Mouse (Mus musculus) limb, embryonic 13.5 days (tissue): ENCODE measurements around the gene Pop7. TPM values are rescaled to one million over a fixed set of nuclear protein-coding genes. Genes with fewer than 3 reads are reported as not detected.

ENCODE experiments used
- ATAC-seq: fragments of 200-750 bp; cut with Nextera tagmentation; 2 replicates; pipeline ENCODE4 v1.8.0; 2017; ENCODE audit warnings: low read depth, moderate number of reproducible peaks, moderate TSS enrichment; ENCODE audit not compliant: low FRiP score
- H3K27ac ChIP-seq: fragments of 300-500 bp; sonication (generic); 2 replicates; pipeline ENCODE4 v1.5.1; 2015; ENCODE audit warnings: inconsistent platforms, mild to moderate bottlenecking, moderate library complexity
- H3K27me3 ChIP-seq: fragments of 300-500 bp; sonication (generic); 2 replicates; pipeline ENCODE4 v1.6.1; 2015; ENCODE audit warnings: mild to moderate bottlenecking, inconsistent platforms
- H3K36me3 ChIP-seq: fragments of 300-500 bp; sonication (generic); 2 replicates; pipeline ENCODE4 v1.6.1; 2015; ENCODE audit warnings: inconsistent platforms, mild to moderate bottlenecking, moderate library complexity
- H3K4me1 ChIP-seq: fragments of 300-500 bp; sonication (generic); 2 replicates; pipeline ENCODE4 v1.6.1; 2015; ENCODE audit warnings: inconsistent platforms
- H3K4me2 ChIP-seq: fragments of 300-500 bp; sonication (generic); replicated peaks from 2 replicates; pipeline ENCODE4 v1.6.1; 2015; ENCODE audit warnings: inconsistent platforms, mild to moderate bottlenecking, moderate library complexity
- H3K4me3 ChIP-seq: fragments of 300-500 bp; sonication (generic); 2 replicates; pipeline ENCODE4 v1.5.1; 2015; ENCODE audit warnings: moderate library complexity, mild to moderate bottlenecking, inconsistent platforms
- H3K9ac ChIP-seq: fragments of 300-500 bp; sonication (generic); 2 replicates; pipeline ENCODE4 v1.6.1; 2015; ENCODE audit warnings: mild to moderate bottlenecking, inconsistent platforms
- H3K9me3 ChIP-seq: fragments of 300-500 bp; sonication (generic); 2 replicates; pipeline ENCODE4 v1.6.1; 2016; ENCODE audit warnings: inconsistent platforms
- WGBS: fragments of 180-500 bp; shearing (Covaris S2); methylation state at CpG from one replicate; pipeline ENCODE4 v1.1.7; 2015; 5-methylcytosine and 5-hydroxymethylcytosine counted together
- microRNA-seq: library from miRNA; unstranded; fragments of <30 nt; microRNA quantifications from one replicate; pipeline ENCODE4, GENCODE M21; 2016
- polyA plus RNA-seq: library from polyadenylated mRNA; unstranded; fragments of >200 nt; fragmentation: Nextera tagmentation; extraction: Ambion mirVana; gene quantifications from 2 replicates; pipeline ENCODE4 v1.2.1, GENCODE M21; 2015

Pop7 gene
- polyA plus RNA-seq, 1 experiment from 2014 or later: 54.0 TPM

DNA sequence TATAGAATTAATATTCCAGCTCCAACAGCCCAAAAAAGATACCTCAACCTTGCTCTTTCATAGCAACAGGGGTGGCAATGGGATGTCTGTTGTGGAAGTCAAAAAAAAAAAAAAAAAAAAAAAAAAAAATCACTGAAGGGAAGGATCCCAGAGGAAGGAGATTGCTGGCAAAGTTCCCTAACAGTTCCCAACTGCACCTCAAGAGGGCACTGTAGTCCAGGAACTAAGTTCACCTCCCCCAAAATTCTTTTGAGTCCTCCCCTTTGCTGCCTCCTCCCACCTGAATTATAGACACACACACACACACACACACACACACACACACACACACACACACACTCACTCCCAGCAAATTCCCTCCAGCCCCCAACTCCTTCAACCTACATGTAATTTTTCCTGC, 21.2 kb downstream of the Pop7 start:
- H3K27ac ChIP-seq: no peak overlapping the region

DNA sequence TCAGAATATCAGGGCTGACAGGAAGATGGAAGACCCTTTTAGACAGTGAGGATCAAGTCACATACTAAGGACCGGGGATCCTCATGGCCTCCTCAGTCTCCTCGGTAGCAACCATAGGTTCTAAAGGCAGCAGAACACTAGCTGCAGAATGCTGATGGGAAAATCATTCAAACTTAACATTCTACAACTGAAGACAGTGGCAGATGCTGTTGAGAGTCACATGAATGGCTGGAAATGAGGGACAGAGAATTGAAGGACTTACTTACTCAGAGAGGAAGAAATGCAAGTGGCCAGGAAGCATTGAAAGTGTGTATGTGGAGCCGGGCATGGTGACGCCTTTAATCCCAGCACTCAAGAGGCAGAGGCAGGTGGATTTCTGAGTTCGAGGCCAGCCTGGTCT, 25.4 kb downstream of the Pop7 start, which contains the start of gene Zan:
Zan (minus strand) TSS at position 101 of the 400 bp plus-strand sequence.
- H3K27me3 ChIP-seq: no peaks in the 10 kb centered on the region
- no peak within 1 kb of the TSS for H3K4me2 ChIP-seq
- no peak within 1 kb of the TSS for H3K4me3 ChIP-seq
- H3K4me1 ChIP-seq: 0 out of 2 replicates have a peak, but pooled peaks cover 6% of the 10 kb centered on the region
- no peak within 1 kb of the TSS for H3K9ac ChIP-seq
- H3K9me3 ChIP-seq: no peaks in the 10 kb centered on the region
- H3K27ac ChIP-seq: no peak within 1 kb of the TSS
- ATAC-seq: no peak
- no peaks in the 10 kb centered on the region for H3K36me3 ChIP-seq
- WGBS: 82% methylated on average over 5 of the region's 5 CpGs

More for the DNA sequence above, 21.2 kb downstream of the Pop7 start:
- Histone ChIP-seq H3K36me3 (no peaks in the 10 kb centered on the region), H3K9ac (no peak overlapping the region), H3K4me3 (no peak overlapping the region), H3K9me3 (no peaks in the 10 kb centered on the region), H3K4me2 (no peak overlapping the region), H3K27me3 (peaks cover 20% of the 10 kb centered on the region), H3K4me1 (peaks cover 19% of the 10 kb centered on the region)
- no peak for ATAC-seq

DNA sequence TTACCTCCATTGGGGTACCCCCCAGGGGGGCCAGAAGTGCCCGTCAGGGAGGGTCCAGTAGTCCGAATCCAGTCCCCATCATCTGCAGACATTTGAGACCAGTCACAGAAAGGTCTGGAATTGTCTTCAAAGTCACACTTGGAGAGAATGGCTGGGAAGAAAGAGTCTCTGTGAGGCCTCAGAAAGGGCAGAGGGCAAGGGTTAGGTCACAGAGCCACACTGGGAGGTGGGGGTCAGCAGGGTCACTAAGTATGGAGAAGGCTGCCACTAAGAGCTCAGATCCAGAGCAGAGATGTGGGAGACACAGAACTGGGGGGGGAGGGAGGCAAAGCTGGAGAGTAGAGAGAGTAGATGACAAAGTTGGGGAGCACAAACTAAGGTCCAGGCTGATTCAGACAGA, 28.0 kb downstream of the Pop7 start:
- H3K4me3 ChIP-seq: no peak overlapping the region
- H3K9ac ChIP-seq: no peak overlapping the region
- H3K36me3 ChIP-seq: no peaks in the 10 kb centered on the region
- ATAC-seq: no peak
- no peaks in the 10 kb centered on the region for H3K9me3 ChIP-seq
- H3K4me1 ChIP-seq: no peaks in the 10 kb centered on the region
- H3K27me3 ChIP-seq: no peaks in the 10 kb centered on the region
- no peak overlapping the region for H3K4me2 ChIP-seq
- WGBS: 38% methylated on average over 2 of the region's 2 CpGs
- no peak overlapping the region for H3K27ac ChIP-seq

DNA sequence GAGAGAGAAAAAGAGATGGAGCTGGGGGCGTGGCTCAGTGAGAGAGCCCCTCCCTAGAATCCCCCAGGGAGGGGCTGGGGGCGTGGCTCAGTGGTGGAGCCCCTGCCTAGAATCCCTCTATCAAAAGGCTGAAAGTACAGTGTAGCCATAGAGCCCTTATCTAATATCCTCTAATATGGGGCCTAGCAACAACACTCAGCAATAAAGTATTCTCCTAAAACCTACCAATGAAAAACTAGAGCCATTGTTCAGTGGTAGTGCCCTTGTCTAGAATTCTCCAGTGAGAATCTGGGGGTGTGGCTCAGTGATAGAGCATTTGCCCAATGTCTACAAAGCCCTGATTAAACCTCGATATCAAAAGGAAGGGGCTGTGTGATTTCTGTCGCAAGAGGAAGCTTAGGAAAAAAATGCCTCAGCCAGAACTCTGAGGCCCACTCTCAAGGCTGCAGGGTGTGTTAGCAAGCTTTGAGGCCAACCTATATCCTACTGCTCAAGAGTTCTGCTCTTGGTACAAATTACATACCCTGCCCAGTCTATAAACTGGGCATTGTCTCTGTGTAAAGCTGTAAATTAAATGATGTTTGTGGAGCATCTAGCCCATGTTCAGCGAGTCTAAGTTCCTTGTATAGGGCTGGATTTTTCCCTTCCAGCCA, 29.9 kb downstream of the Pop7 start:
- H3K27ac ChIP-seq: no peak overlapping the region
- H3K4me2 ChIP-seq: no peak overlapping the region
- no peaks in the 10 kb centered on the region for H3K4me1 ChIP-seq
- no peaks in the 10 kb centered on the region for H3K36me3 ChIP-seq
- ATAC-seq: no peak
- no peaks in the 10 kb centered on the region for H3K9me3 ChIP-seq
- 62% methylated on average over 5 of the region's 5 CpGs for WGBS
- no peak overlapping the region for H3K4me3 ChIP-seq
- H3K9ac ChIP-seq: no peak overlapping the region
- no peaks in the 10 kb centered on the region for H3K27me3 ChIP-seq

DNA sequence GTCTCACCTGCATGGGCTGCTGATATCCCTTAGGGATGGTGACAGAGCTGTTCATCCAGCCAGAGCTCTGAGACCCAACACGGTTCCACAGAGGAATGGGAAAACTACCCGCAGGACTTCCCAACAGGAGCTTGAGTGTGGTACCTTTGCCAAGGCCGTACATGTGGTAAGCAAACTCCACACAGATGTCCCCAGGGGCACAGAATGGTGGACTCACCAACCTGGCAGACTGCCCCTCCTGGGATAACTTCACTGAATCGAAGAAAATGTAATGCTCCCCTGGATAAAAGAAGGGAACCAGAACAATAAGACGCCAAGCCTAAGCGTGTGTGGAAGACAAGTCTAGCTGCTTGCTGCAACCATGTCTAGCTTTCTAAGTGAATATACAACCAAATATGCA, 35.4 kb downstream of the Pop7 start:
- Histone ChIP-seq H3K9me3 (no peaks in the 10 kb centered on the region; the same call in 1 of the 2 replicates), H3K4me3 (no peak overlapping the region), H3K36me3 (no peaks in the 10 kb centered on the region), H3K9ac (no peak overlapping the region), H3K27me3 (no peaks in the 10 kb centered on the region), H3K27ac (no peak overlapping the region), H3K4me2 (no peak overlapping the region), H3K4me1 (no peaks in the 10 kb centered on the region)
- ATAC-seq: no peak
- WGBS: 91% methylated on average over 6 of the region's 6 CpGs

DNA sequence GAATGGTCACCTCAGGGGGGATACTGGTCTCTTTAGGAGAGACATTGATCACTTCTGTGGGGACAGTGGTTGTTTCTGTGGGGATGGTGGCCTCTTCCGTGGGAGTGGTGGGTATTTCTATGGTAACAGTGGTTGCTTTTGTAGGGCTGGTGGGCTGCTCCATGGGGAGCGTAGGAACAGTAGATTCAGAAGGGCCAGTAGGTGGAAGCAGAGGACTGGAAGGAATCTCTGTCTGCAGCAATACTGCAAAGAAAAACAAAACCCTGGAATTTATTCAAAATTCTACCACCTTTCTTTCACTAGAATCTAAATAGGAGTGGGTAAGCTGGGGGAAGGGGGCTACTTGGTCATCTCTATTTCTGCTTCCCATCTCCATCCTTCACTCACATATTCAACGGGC, 37.3 kb downstream of the Pop7 start:
- H3K4me1 ChIP-seq: no peaks in the 10 kb centered on the region
- no peaks in the 10 kb centered on the region for H3K36me3 ChIP-seq
- H3K4me2 ChIP-seq: no peak overlapping the region
- no peak overlapping the region for H3K27ac ChIP-seq
- 58% methylated on average over 3 of the region's 3 CpGs for WGBS
- no peaks in the 10 kb centered on the region; the same call in 1 of the 2 replicates for H3K9me3 ChIP-seq
- H3K27me3 ChIP-seq: no peaks in the 10 kb centered on the region
- no peak for ATAC-seq
- H3K9ac ChIP-seq: no peak overlapping the region
- no peak overlapping the region for H3K4me3 ChIP-seq

DNA sequence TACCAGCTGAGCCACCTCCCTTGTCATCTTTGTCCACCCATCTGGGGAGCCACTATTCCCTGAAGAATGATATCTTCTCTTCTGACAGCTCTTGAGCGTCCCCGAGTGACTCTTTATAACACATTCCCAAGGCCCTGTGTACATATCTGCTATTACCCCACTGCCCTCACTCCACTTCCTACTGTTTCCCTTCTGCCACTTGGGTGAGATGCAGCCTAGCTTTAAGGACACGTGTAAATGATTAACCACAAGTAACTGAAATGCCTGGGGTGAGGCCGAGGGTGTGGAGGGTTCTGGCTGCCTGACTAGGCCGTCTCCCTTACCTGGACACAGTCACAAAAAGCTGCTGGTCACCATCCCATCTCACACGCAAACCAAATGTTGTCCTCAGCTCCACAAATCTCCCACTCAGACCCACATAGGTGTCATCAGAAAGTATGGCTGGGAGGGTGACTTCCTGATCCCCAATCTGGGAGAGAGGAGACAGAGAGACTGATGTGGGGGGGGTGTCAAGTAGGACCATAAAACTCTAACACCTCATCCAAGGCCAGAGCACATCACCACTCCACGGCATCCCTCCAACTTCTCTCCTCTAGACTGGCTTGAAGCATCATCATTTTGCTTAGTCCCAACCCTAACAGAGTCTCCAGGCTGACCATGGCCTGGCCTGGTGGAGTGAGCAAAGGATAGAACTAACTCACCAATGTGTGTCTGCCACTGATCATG, 46.3 kb downstream of the Pop7 start:
- Histone ChIP-seq H3K36me3 (no peaks in the 10 kb centered on the region), H3K9ac (no peak overlapping the region), H3K9me3 (no peaks in the 10 kb centered on the region), H3K4me1 (no peaks in the 10 kb centered on the region), H3K27me3 (no peaks in the 10 kb centered on the region), H3K4me2 (no peak overlapping the region), H3K4me3 (no peak overlapping the region), H3K27ac (no peak overlapping the region)
- ATAC-seq: no peak
- WGBS: 52% methylated on average over 7 of the region's 7 CpGs

DNA sequence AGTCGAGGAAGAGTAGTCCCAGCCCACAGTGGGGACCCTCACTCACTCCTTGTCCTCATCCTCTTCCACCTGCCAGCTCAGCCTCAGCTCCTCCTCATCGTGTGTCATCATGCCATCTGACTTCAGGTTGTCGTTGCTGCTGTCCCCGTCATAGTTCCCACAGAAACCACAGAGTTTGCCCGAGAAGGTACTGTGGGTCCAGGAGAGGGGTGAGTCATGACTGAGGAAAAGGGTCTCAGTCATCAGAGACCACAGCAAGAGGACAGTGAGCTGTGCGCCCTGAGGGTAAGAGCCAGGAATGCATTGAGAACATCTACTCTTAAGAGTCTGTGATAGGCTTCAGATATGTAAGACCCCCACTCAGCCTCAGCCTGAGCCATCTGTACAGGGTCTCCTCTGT, 47.1 kb downstream of the Pop7 start:
- Histone ChIP-seq H3K4me2 (no peak overlapping the region), H3K27ac (no peak overlapping the region), H3K4me3 (no peak overlapping the region), H3K9ac (no peak overlapping the region), H3K27me3 (no peaks in the 10 kb centered on the region), H3K4me1 (no peaks in the 10 kb centered on the region), H3K9me3 (no peaks in the 10 kb centered on the region), H3K36me3 (no peaks in the 10 kb centered on the region)
- no peak for ATAC-seq
- 87% methylated on average over 6 of the region's 6 CpGs for WGBS

Small RNAs within 50 kb of the gene (microRNA-seq; reads per million reads assigned to microRNA genes)
- gene Mir6418: 0.52 reads per million

Other genes starting within 250 kb of the Pop7 start
- gene Ache, start 215.0 kb downstream of the Pop7 start, polyA plus RNA-seq: 17.2 and 18.3 TPM in 2 replicates
- 8.4 and 9.6 TPM in 2 replicates for gene Ufsp1, start 207.9 kb downstream of the Pop7 start, polyA plus RNA-seq
- gene Srrt, start 194.8 kb downstream of the Pop7 start, polyA plus RNA-seq: 141 and 149 TPM in 2 replicates
- gene Trip6, start 188.1 kb downstream of the Pop7 start, polyA plus RNA-seq: 104 and 107 TPM in 2 replicates
- gene Slc12a9, start 168.9 kb downstream of the Pop7 start, polyA plus RNA-seq: 17.2 and 17.9 TPM in 2 replicates
- gene Ephb4, start 152.4 kb downstream of the Pop7 start, polyA plus RNA-seq: 76.5 and 82.3 TPM in 2 replicates
- gene Zan, start 25.5 kb downstream of the Pop7 start, polyA plus RNA-seq: 0.05 and 0.29 TPM in 2 replicates
- 16.1 and 16.7 TPM in 2 replicates for gene Gigyf1, start 16.0 kb upstream of the Pop7 start, polyA plus RNA-seq
- 0.78 and 0.86 TPM in 2 replicates for gene Epo, start 30.7 kb upstream of the Pop7 start, polyA plus RNA-seq
- gene Gnb2, start 31.0 kb upstream of the Pop7 start, polyA plus RNA-seq: 343 and 352 TPM in 2 replicates
- gene Actl6b, start 51.0 kb upstream of the Pop7 start, polyA plus RNA-seq: 0.45 and 0.93 TPM in 2 replicates
- 0.32 and 0.38 TPM in 2 replicates for gene Tfr2, start 67.3 kb upstream of the Pop7 start, polyA plus RNA-seq
- gene Mospd3, start 98.5 kb upstream of the Pop7 start, polyA plus RNA-seq: 27.9 and 28.7 TPM in 2 replicates
- 152 and 157 TPM in 2 replicates for gene Pcolce, start 111.3 kb upstream of the Pop7 start, polyA plus RNA-seq
- gene Fbxo24, start 126.5 kb upstream of the Pop7 start, polyA plus RNA-seq: 0.19 and 0.23 TPM in 2 replicates
- gene Lrch4, start 126.6 kb upstream of the Pop7 start, polyA plus RNA-seq: 34.0 and 34.3 TPM in 2 replicates
- gene Gm20605, start 126.7 kb upstream of the Pop7 start, polyA plus RNA-seq: 6.1 and 9.6 TPM in 2 replicates
- 7.3 and 8.9 TPM in 2 replicates for gene Sap25, start 138.8 kb upstream of the Pop7 start, polyA plus RNA-seq
- gene Irs3, start 143.2 kb upstream of the Pop7 start, polyA plus RNA-seq: 0.18 and 0.26 TPM in 2 replicates
- gene Agfg2, start 182.2 kb upstream of the Pop7 start, polyA plus RNA-seq: 19.4 and 19.7 TPM in 2 replicates
- 2.9 and 4.0 TPM in 2 replicates for gene Nyap1, start 239.1 kb upstream of the Pop7 start, polyA plus RNA-seq
- 128 and 134 TPM in 2 replicates for gene Tsc22d4, start 243.2 kb upstream of the Pop7 start, polyA plus RNA-seq